22 mouse cellular contexts compared by ENCODE assay signal in the genomic region with DNA sequence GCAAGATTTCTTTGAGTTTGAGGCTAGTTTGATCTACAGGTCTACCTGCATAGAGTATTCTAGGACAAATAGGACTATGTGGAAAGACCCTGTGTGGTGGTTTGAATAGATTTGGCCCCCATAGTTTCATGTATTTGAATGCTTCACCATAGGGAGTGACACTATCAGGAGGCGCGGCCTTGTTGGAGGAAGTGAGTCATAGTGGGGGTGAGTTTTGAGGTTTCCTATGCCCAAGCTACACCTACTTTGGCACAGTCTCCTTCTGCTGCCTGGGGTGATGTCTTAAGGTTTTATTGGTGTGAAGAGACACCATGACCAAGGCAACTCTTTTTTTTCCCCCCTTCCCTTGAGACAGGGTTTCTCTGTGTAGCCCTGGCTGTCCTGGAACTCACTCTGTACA. TPM values are rescaled to one million over a fixed set of nuclear protein-coding genes. Genes with fewer than 3 reads are reported as not detected.
"Had no signal": no experiment of that assay in that cellular context is flagged by ENCODE, and none has a peak within 500 bp of the region (broad histone marks: within the 10 kb centered on the region; RNA-seq: fewer than 3 reads in every experiment).

No protein-coding gene starts in this region.

- H3K27ac ChIP-seq: kidney, postnatal 0 days; limb, embryonic 10.5 days; limb, embryonic 13.5 days; macrophage; midbrain, embryonic 12.5 days; neural tube, embryonic 13.5 days had no signal

- DNase-seq: kidney, adult 2 months; kidney, postnatal 25 days; lung, embryonic 14.5 days; retina, postnatal 1 day; right cerebral cortex, postnatal 25 days; thymus, adult 18-20 months; thymus, postnatal 36 days had no signal

- H3K36me3 ChIP-seq: midbrain, embryonic 12.5 days had no signal

- H3K4me3 ChIP-seq: limb, embryonic 10.5 days; limb, embryonic 13.5 days; midbrain, embryonic 12.5 days; myocyte; neural tube, embryonic 13.5 days had no signal

- H3K9me3 ChIP-seq: limb, embryonic 10.5 days; limb, embryonic 13.5 days; midbrain, embryonic 12.5 days; neural tube, embryonic 13.5 days had no signal

- ATAC-seq: intestine, postnatal 0 days; lung, postnatal 0 days; midbrain, embryonic 16.5 days had no signal

- H3K9ac ChIP-seq: limb, embryonic 13.5 days; lung, embryonic 14.5 days; midbrain, embryonic 12.5 days; neural tube, embryonic 13.5 days had no signal

- H3K4me2 ChIP-seq: limb, embryonic 13.5 days; lung, embryonic 14.5 days; midbrain, embryonic 12.5 days; neural tube, embryonic 13.5 days had no signal

- H3K27me3 ChIP-seq: limb, embryonic 13.5 days; midbrain, embryonic 12.5 days; neural tube, embryonic 13.5 days had no signal

RNA-seq across cellular contexts. Expression of a gene that starts 50.7 kb away (rescaled TPM):
- total RNA-seq: layer of hippocampus, adult 18-20 months; layer of hippocampus, postnatal 14 days; left cerebral cortex, postnatal 25 days had no signal
- polyA plus RNA-seq: kidney, embryonic 14.5 days; limb, embryonic 10.5 days; limb, embryonic 13.5 days; midbrain, embryonic 16.5 days; testis, adult 2 months had no signal
